Mouse (Mus musculus): ENCODE data around the gene Tbc1d8.

DNA sequence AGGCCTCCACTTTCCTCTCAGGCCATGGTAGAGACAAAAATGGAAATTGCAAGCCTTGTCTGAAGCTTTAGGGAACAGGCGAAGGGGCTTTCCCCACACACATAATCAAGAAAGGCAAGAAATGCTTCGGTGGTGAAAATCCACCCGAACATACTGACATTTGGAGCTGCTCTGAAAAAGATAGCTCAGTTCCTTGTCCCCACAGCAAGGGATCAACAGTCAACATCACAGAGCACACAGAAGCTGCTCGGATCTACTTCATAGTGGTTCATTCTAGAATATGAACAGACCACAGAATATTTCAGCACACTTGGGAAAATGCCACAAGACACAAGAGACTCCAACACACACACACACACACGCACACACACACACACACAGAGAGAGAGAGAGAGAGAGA lies 14.6 kb upstream of the Tbc1d8 start:
- no peak for TF ChIP-seq CTCF (IDR thresholded peaks at IDR 0.05; ENCODE audit: control insufficient read depth, insufficient read depth, low read length)
- TF ChIP-seq POLR2A (IDR thresholded peaks at IDR 0.05; ENCODE audit: borderline replicate concordance, control insufficient read depth, low read depth, low read length) = no peak
